Mouse (Mus musculus) Muller cell, postnatal 12 days (primary cell): Measurements from ENCODE around the gene Dnajc6.

Source experiments
- DNase-seq: peaks from one replicate; pipeline ENCODE4 v3.0.0-alpha.2; 2015; ENCODE audit errors: inconsistent ontology term

Gene Dnajc6

DNA sequence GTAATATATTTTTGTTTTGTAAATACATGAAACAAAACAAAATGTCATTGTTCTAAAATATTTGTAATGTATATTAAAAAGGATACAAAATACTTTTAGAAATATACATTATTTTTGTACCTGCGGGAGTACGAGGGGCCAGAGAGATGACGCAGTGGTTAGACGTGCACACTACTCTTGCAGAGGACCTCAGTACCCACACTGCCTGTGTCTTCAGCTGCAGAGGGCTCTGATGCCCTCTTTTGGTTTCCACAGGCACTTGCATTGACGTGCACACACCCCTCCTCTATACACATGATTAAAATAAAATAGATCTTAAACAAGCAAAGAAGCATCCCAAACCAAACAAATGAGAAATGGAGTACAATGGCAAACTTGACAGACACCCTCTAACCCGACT, 146.3 kb downstream of the Dnajc6 start:
- DNase-seq: no peak

DNA sequence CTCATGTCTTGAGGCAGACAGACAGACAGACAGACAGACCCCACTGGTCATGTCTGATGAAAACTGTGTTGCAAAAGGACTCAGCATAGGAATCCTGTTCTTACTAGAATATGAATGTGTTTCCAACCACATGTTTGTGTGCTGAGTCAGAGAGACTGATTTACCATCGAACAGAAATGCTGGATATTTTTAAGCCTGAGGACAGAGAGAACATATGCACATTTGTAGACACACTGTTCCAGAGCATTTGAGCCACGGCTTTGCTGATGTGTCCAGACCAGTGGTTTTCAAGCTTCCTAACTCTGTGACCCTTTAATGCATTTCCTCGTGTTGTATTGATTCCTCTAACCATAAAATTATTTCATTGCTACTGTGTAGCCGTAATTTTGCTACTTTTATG, 146.8 kb downstream of the Dnajc6 start:
- peak; percentile 30 for DNase-seq

DNA sequence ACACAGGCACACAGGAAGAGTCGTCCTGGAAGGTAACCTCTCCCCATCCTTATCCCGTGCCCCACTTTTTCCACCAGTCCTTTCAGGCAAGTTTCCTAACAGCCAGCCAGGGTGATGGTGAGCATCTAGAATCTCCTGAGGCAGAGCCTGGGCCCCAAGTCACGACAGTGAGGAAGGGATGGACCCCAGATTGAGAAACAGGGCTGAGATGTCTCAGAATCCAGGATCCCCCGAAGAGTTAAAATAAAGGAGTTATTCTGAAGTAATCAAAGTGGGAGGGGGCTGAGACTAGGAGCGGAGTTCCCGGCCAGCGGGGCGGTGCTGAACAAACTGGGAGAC, 150.4 kb downstream of the Dnajc6 start:
- DNase-seq: no peak

DNA sequence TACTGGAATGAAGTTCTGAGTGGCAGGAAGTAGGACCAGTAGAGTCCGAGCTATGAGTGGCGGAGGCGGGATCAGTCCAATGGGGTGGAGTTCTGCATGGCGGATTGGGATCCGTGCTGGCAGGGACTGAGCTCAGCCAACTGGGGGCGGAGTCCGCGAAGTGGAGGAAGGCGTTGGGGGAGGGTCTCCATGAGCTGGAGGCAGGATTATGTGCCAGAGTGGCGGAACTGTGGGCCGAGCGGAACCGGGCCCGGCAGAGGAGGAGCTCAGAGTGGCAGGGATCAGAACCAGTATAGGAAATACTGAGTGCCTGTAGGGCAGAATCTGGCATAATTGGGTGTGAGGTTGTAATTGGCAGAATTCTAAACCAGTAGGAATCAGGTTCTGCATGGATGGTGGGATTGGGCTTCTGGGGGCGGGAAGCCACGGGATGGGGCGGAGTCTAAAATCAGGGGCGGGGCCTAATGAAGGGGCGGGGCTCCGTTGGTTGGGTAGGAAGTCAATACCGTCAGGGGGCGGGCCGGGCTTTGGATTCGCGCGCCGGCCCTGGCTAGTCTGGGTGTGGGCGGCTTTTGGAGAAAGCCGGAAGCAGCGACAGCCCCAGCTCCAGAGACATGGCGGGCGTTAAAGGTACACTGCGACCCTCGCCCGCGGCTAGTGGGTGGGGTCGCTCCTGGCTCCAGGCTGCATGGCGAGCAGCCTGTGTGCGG, 150.9 kb downstream of the Dnajc6 start, which contains the start of gene Leprot:
Gene Leprot (plus strand): TSS at position 523 of the 710 bp plus-strand sequence.
- peak; percentile 100 for DNase-seq

DNA sequence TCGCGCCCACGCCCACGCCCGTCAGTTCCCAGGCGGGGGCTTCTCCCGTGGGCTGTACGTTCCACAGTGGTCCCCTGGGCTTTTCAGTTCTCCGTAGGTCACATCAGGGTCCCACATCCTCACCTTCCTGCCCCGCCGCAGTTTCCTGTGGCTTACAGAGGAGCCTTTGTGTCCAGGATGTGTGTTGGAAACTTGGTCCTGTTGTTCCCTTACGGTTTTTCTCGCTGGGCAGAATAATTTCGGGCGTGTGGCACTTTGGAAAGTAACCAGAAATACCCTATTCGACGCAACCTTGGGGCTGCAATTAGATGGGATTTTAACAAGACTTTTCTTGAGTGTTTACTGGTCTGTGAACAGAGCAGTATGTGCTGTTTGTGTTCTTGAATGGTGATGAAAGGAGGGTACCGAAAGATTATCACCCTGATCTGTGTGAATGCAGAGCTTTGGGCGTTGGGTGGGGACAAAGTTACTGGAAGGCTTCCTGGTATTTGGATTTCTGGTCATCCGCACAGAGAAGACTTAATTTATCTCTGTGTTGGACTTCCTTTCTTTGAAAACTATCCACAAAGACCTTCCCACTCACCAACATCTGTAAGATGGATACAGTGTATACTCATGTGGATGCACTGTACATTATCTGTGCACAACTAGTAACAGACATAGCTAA, 151.7 kb downstream of the Dnajc6 start:
- no peak for DNase-seq

DNA sequence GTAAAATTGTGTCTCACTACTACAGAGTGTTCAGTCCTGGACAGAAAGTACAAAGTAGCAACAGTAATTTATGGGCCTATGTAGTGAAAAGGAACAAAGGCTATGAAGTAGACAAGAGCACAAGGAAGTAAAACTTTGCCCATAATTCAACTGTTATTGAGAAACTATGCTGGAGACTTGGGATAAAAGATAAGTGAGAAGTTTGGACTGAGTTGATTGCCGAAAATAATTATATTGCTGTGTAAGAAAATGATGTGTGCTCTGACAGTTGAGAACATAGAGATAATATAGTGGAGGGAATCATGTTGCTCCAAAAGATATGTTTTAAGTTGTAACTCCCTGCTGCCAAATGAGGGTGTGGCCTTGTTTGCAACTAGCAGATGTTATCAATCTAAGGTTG, 152.3 kb downstream of the Dnajc6 start:
- DNase-seq: no peak

DNA sequence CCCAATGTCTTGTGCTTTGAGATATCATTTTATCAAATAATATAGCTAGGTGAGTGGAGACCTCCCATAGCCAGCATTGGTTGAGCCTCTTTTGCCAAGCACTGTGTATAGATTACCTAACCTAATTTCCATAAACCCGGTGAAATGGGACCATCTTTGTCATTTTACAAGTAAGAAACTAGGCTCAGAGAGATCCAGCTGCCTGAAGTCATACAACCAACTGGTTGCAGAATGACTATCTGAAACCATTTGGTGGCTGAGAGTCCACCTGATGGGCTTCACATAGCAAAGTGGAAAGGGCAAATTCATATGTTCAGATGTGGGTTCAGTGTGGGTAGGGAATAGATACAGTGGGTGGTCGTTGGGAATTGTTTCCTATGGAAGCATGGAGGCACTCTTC, 154.5 kb downstream of the Dnajc6 start:
- DNase-seq: no peak

DNA sequence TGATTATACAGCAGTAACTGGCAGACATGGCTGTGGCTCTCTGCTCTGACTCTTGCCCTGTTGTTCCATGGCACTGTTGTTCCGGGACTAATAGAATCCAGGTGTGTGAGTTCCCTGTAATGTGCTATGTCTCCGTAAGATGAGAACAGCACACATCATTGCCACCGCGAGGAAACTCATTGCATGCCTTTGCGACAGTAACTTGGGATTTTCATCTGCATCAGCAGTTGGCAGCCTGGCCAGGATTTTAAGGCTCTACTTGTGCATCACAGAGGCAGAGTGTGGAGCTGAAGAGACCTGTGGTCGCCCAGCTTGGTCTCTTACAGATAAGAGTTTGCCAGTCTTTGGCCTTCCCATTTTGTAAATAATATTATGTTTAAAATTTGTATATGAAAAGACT, 157.8 kb downstream of the Dnajc6 start:
- no peak for DNase-seq

DNA sequence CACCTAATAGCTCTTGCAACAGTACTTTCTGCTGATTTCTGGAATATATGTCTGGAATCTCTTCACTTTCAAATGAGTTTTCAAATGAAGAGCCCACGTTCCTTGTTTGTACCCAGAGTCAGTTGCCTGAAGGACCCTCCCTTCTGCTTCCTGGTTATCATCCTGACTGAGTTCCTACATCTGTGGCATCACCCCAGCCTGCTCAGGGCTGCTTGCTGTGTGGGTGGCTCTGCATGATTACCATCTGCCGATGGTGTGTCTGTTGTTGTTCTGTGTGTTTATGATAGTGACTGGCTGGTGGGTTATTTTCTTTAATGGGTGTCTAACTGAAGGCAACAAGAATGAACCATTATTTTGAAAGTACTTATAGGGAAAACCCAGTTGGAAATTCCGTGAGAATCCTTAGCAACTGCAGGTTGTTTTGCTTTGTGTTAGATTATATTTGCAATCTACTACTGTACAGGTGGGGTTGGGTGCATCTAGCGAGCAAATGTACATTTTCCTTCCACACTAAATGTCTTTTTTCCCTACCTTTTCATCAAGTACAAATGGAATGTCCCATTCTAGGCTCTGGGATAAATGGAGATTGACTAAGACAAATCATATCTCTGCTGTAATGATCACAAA, 158.5 kb downstream of the Dnajc6 start:
- no peak for DNase-seq

DNA sequence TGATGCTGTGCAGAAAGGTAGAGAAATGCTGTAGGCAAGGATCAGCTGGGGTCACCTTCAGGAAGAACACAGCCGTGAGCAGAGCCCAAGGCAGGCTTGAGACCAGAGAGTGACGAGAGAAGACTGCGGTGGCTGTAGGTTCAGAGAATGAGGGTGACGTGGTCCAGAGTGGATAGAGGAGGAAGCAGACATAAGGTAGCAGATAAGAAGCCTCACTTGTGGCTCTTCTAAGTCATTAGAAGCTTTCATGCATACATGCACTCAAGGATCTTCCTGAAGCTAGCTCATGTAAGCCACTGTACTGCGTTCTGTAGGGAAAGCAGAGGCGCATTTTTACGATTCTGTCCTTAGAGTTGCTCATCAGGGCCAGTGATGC, 159.0 kb downstream of the Dnajc6 start:
- no peak for DNase-seq

DNA sequence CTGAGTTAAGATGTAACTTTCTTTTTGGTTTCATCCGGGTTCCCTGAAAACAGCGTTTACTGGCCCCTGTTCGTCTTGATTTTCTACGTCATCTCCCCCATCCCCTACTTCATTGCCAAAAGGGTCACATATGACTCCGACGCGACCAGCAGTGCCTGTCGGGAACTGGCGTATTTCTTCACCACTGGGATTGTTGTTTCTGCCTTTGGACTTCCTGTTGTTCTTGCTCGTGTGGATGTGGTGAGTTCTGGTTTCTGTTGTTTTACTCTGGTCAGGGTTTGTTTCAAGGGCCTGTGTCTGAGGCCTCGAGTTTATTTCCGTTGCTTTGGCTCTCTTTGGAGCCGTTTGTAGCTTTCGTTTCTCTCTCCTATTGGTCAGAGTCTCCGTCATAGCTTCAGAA, 159.6 kb downstream of the Dnajc6 start:
- no peak for DNase-seq

DNA sequence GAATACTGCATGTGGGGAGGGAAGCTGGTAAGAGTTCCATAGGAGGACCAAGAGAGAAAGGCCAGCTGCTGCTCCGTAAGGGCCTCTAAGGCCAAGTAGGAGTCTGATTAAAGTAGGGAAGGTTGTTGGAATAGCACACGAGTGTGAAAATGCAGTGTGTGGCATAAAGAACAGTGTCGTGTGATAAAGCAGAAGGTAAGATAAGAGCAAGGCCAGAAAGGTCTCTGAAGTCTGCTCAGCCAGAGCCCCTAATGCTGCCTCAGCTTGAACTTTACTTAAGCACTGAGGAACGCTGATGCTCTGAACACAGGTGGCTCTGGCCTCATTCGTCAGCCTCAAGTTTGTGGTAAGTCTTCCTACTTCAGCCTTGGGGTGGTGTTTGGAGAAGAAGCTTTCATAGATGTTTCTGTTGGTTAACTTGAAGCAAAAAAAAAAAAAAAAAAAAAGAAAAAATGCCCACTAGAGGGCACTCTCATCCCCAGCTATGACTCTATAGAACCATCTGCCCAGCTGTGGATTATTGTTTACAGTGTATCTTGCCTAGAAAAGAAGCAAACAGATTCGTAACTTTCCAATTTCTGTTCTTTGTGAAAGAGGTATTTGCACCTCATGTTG, 160.6 kb downstream of the Dnajc6 start:
- peak; percentile 9 for DNase-seq

DNA sequence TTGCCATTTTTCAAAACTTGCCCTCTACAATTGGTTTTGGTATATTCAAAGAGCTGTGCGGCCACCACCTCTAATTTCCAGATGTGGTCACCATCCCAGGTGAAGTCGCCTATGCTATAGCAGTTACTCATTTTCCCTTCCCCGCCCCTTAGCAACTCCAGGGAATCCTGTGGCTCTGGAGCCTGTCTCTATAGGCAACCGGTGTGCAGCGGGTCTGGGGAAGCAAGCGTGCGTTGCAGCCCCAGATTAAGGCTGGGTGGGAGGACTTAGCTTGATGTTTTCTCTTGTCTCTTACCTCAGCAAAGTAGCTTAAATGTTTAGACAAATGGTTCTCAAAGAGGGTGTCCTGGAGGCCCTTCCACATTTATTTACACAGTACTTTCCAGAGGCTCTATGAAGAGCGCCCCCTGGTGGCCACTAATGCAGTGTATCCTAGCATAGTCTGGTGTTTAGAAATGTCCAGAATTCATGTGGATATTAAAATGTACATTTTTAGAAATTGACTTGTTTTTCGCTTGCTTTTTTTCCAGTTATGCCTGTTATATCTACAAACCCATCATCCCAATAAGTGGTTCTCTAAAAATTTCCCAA, 167.8 kb downstream of the Dnajc6 start:
- no peak for DNase-seq

DNA sequence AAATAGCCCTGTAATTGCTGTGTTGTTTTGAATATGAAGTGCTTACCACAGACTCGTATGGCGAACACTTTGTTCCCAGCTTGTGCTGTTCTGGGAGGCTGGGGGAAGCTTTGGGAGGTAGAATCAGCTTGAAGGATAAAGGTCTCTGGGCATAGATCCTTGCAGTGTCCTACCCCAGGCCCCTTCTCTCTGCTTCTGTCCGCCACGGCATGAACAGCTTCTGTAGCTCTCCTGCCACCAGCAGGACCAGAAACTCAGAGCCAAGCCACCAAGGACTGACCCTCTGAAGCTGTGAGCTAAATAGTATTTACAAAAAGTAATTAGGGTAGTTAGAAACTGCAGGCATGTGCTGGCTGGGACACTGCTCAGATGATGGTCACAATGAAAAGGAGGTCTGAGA, 168.3 kb downstream of the Dnajc6 start:
- no peak for DNase-seq

DNA sequence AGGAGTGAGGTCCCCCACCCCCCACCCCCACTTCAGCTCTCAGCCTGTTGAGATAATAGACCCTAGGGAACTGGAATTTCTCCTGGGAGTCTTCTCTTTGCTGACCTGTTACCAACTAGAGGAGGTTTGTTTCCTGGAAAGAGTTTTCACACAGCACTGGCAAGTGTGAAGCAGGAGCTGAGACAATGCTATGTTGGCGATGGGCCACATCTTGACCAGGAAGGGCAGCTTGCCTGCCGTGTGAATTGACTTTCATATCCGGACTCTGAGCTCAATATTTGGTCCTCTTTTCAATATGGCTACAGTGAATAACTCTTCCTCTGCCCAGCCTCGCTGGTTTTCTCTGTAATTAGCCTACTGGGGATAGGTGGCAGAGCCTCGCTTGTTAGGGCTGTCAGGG, 172.7 kb downstream of the Dnajc6 start:
- DNase-seq: peak; percentile 29

DNA sequence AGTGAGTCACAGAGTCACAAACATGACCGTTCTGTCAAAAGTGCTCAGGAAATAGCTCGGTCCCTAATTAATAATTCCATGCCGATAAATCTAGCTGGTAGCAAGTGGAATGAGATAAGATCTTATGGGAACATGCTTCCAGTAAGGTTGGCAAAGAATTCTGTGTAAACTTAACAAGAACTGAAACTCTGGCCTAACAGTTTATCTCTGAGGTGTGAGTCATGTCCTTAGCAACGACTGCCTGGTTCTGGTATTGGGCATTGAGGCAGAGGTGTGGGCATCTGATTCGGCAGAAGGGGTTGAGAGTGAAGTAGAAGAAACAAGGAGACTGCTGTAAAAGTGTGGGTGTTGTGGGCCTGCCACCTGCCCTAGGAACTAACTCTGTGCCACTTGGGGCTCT, 173.4 kb downstream of the Dnajc6 start:
- peak; percentile 44 for DNase-seq

DNA sequence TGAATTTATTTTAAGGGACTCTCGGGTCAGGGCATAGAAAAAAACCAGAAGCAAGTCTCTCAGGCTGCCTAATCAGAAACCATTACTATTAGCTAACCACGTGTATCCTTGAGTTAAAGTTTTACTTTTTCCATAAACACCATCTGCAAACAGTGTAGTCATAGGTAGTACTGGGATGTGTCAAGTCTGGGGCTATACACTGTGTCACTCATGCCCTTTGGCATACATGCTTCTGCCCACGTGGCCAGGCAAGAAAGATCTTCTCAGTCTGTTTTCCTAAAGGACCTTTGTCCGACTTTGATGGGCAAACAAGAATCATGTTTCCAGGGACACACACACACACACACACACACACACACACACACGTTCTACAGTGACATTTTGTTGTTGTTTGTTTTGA, 178.3 kb downstream of the Dnajc6 start:
- no peak for DNase-seq

DNA sequence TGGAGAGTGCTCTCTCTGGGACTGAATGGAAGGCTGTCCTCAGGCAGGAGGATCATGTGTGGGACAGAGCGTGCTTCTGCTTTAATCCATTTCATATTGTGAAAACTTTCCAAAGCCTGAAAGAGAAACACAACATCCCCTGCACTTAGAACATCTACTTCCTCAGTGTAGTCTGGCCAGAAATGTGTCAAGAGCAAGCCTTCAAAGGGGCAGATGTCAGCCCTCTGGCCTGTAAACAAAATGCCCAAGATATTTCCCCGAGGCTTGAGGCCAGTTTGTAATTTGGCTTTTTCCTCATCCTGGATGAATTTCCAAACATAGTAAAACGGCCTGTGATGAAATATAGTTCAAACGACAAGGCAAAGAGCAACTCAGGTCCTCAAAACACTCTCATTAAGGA, 179.3 kb downstream of the Dnajc6 start:
- no peak for DNase-seq

DNA sequence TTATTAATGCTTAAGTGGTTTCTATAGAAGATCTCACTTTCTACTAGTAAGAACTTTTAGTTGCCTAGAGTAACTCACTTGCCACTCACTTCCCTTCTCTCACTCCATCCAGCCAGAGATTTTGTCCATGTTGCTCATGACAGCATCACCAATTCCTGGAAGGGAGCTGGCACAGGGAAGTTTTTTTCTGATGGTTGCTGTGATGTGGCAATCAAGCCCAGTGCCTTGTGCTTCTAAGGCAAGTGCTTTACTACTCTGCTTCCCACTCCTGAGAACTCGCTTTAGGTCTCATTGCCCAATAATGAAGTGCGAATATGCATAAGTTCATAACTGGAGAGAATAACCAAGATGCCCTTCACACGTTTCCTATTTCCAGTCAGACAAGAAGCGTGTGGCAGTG, 186.2 kb downstream of the Dnajc6 start:
- no peak for DNase-seq

DNA sequence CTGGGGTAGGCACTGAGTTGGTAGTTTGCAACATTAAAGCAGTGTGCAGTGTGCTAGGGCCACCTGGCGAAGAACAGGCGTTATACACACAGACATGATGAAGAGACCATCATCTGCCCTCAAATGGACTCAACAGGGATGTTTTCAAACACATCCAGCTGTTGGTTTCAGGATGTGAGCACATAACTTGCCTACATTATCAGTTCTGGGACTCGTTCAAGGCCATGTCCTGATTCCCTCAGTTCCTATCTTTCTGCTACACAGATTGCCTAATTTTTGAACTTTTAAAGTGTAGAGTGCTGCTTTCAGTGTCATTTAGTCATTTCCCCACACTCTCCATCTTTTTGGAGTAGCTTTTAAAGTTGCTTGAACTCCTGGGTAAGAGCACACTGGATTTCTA, 186.6 kb downstream of the Dnajc6 start:
- no peak for DNase-seq

DNA sequence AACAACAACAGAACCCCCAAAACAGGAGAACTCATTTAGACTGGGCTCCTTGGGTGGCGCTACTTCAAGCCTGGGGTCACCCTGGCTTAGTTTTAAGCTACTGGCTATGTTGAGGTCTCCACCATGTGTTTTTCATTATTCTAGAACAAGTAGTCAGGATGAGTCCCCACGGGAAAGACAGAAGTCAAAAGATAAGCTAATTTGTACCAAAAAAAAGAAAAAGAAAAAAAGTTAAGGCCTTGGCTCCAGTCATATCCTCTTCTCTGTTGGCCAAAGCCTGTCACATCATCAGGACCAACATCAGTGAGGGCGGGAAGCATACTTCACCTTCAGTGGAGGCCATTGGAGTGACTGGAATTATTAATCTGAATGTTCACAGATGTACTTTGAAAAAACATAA, 188.4 kb downstream of the Dnajc6 start:
- no peak for DNase-seq

DNA sequence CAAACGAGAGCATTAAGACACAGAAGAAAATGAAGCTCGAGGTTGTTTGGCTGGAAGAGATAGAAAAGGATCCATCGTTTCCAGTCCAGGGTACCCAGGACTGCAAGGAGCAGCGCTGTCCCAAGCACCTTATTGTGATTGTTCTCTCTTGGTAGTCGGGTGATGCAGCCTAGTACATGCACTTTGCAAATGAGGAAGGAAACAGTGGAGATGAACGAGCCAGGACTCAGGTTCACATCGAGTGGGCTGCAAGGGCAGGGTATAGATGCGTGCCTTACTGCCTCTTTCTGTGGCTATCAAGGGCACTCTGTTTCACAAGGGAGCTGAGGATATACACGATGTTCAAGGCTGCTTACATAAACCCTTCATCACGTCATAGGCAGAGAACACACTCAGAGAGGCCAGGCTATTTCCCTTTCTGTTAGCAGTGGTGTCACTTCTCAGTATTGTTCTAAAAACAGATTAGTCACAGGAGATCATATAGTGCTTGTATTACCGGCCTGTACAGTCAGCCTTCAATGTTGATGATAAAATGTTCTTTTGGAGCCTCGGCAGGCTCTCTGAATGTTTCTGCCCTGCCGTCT, 189.9 kb downstream of the Dnajc6 start:
- DNase-seq: no peak
